Mouse (Mus musculus) lung, postnatal 0 days (tissue): Measurements from ENCODE around the gene Rps6ka3. TPM values are rescaled to one million over a fixed set of nuclear protein-coding genes. Genes with fewer than 3 reads are reported as not detected.

Experiments used
- ATAC-seq: fragments of 200-750 bp; cut with Nextera tagmentation; 2 replicates; pipeline ENCODE4 v1.8.0; 2017; ENCODE audit warnings: moderate library complexity
- DNase-seq: peaks from one replicate; pipeline ENCODE4 v3.0.0-alpha.2; 2016; ENCODE audit warnings: low spot score
- H3K27ac ChIP-seq: fragments of 300-500 bp; sonication (generic); 2 replicates; pipeline ENCODE4 v1.5.1; 2014; ENCODE audit warnings: antibody characterized with exemption, mild to moderate bottlenecking, low read length, mixed read lengths
- H3K27me3 ChIP-seq: fragments of 300-500 bp; sonication (generic); replicated peaks from 2 replicates; pipeline ENCODE4 v1.6.1; 2014; ENCODE audit warnings: low read length, mixed read lengths; ENCODE audit not compliant: insufficient read depth
- H3K36me3 ChIP-seq: fragments of 300-500 bp; sonication (generic); 2 replicates; pipeline ENCODE4 v1.6.1; 2014; ENCODE audit warnings: low read length, mixed read lengths; ENCODE audit not compliant: insufficient read depth
- H3K4me1 ChIP-seq: fragments of 300-500 bp; sonication (generic); 2 replicates; pipeline ENCODE4 v1.6.1; 2014; ENCODE audit warnings: antibody characterized with exemption, low read depth, low read length, mixed read lengths; ENCODE audit not compliant: insufficient read depth
- H3K4me2 ChIP-seq: fragments of 300-500 bp; sonication (generic); replicated peaks from 2 replicates; pipeline ENCODE4 v1.6.1; 2014; ENCODE audit warnings: low read depth, mild to moderate bottlenecking, low read length, moderate library complexity, mixed read lengths
- H3K4me3 ChIP-seq: fragments of 300-500 bp; sonication (generic); 2 replicates; pipeline ENCODE4 v1.5.1; 2014; ENCODE audit warnings: low read depth, low read length
- H3K9ac ChIP-seq: fragments of 300-500 bp; sonication (generic); replicated peaks from 2 replicates; pipeline ENCODE4 v1.6.1; 2014; ENCODE audit warnings: low read depth, mild to moderate bottlenecking
- H3K9me3 ChIP-seq: fragments of 300-500 bp; sonication (generic); 2 replicates; pipeline ENCODE4 v1.6.1; 2016; ENCODE audit warnings: low read length, mixed read lengths
- CTCF ChIP-seq: IDR thresholded peaks from 2 replicates; pipeline ENCODE4 v1.5.1; 2016; ENCODE audit warnings: antibody characterized with exemption, mild to moderate bottlenecking
- EP300 ChIP-seq: IDR thresholded peaks from 2 replicates; pipeline ENCODE4 v1.6.1; 2016; ENCODE audit warnings: antibody characterized with exemption, mild to moderate bottlenecking, control low read depth
- WGBS: fragments of 180-500 bp; shearing (Covaris S2); extraction: QIAGEN DNeasy Blood & Tissue Kit; methylation state at CpG from one replicate; pipeline ENCODE4 v1.1.7; 2014; 5-methylcytosine and 5-hydroxymethylcytosine counted together
- polyA plus RNA-seq: library from polyadenylated mRNA; unstranded; fragments of >200 nt; fragmentation: Nextera tagmentation; extraction: Ambion mirVana; gene quantifications from 2 replicates; pipeline ENCODE4 v1.2.1, GENCODE M21; 2015

Gene Rps6ka3
- polyA plus RNA-seq, 1 experiment from 2014 or later, result 6.8 TPM

DNA sequence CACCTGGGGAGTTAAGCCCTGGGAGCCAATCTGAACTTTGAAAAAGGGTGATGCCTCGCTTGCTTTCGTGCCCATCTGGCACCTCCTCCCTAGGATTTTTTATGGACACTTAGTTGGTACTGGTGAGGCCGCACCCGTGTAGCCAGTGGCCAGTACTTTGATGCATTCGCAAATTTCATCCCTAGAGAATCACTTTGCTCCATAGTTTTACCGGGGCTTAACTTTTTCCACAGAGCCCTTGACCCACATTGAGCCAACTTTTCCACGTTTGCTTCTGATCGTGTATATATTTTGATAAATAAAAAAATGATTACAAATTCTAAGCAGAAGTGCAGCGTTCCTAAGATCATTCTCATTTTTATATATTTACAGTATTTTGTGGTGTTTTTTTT is 162.6 kb downstream of the Rps6ka3 start:
- Histone ChIP-seq H3K27ac (peak overlapping the region; percentile 71; the same call in 1 of the 2 replicates), H3K36me3 (no peaks in the 10 kb centered on the region), H3K27me3 (no peaks in the 10 kb centered on the region), H3K4me3 (peak overlapping the region; percentile 67), H3K9me3 (no peaks in the 10 kb centered on the region), H3K9ac (peak overlapping the region; percentile 44), H3K4me1 (no peaks in the 10 kb centered on the region), H3K4me2 (peak overlapping the region; percentile 50)
- 6% methylated on average over 9 of the region's 9 CpGs for WGBS
- no peak for TF ChIP-seq EP300
- TF ChIP-seq CTCF, result no peak
- DNase-seq, result no peak
- no peak for ATAC-seq

DNA sequence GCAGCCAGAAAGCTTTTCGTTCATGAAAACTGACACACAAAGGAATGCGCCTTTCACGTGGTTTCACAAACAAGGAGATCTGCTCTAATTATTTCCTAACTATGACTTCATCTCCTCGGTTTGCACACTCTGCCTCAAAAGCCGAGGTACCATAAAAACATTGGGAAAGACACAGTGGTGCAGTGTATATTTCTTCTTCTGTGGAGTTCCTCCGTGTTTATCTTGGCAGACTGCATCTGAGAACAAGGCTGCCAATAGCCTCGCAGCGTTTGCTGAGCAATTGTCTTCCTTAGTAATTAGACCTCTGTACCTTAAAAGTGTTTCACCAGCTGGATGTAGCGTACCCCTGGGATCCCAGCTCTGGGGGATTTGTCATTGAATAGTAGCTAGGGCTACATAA is 177.0 kb downstream of the Rps6ka3 start:
- Histone ChIP-seq H3K36me3 (no peaks in the 10 kb centered on the region), H3K4me3 (no peak overlapping the region), H3K27me3 (no peaks in the 10 kb centered on the region), H3K9me3 (no peaks in the 10 kb centered on the region), H3K27ac (no peak overlapping the region), H3K4me1 (no peaks in the 10 kb centered on the region), H3K4me2 (no peak overlapping the region), H3K9ac (no peak overlapping the region)
- no peak for TF ChIP-seq EP300
- TF ChIP-seq CTCF, result no peak
- ATAC-seq, result no peak
- 66% methylated on average over 9 of the region's 9 CpGs for WGBS
- DNase-seq, result no peak

- H3K9ac ChIP-seq, result no peak overlapping the region
- no peak overlapping the region for H3K4me3 ChIP-seq
- H3K4me2 ChIP-seq, result no peak overlapping the region
- no peak overlapping the region for H3K27ac ChIP-seq
- no peak for ATAC-seq
- no peaks in the 10 kb centered on the region for H3K4me1 ChIP-seq
- no peaks in the 10 kb centered on the region for H3K27me3 ChIP-seq
- H3K9me3 ChIP-seq, result no peaks in the 10 kb centered on the region
- DNase-seq, result no peak
- TF ChIP-seq EP300 (no peak), CTCF (no peak)
- H3K36me3 ChIP-seq, result no peaks in the 10 kb centered on the region
These were observed 178.8 kb downstream of the Rps6ka3 start for GRCm38 (mm10) chrX:159388953-159389352.

DNA sequence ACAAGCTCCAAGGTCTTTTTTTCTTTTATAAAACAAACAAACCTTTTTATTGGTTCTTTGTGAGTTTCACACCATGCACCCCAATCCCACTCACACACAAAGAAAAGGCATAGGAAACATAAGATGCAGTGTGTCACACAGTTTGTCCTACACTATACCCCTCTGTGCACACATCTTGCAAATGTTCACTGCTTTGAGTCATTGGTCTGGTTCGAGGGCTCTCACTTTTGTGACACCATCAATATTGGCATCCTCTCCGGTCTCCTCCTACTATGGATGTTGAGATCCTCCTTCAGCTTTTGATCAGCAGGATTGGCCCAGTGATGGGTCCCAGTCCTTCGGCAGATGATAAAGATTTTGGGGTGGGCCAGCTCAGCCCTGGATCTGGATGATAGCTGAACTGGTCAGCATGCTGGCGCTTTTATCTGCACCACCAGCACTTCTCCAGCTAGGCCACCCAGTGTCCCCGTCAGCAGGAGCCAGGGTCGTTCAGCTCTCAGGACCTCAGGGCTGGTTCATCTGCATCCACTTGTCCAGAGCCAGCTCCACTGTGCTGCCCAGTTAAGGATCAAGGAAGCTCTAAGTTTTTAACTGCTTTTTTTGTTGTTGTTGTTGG is 180.3 kb downstream of the Rps6ka3 start:
- H3K9me3 ChIP-seq, result no peaks in the 10 kb centered on the region
- no peaks in the 10 kb centered on the region for H3K4me1 ChIP-seq
- 71% methylated on average over 6 of the region's 6 CpGs for WGBS
- H3K4me3 ChIP-seq, result no peak overlapping the region
- H3K9ac ChIP-seq, result no peak overlapping the region
- DNase-seq (no peak), ATAC-seq (no peak)
- H3K36me3 ChIP-seq, result no peaks in the 10 kb centered on the region
- no peak overlapping the region for H3K4me2 ChIP-seq
- H3K27me3 ChIP-seq, result no peaks in the 10 kb centered on the region
- H3K27ac ChIP-seq, result no peak overlapping the region
- TF ChIP-seq EP300 (no peak), CTCF (no peak)

GRCm38 (mm10) chrX:159391239-159391638 is 181.1 kb downstream of the Rps6ka3 start:
- H3K27ac ChIP-seq, result no peak overlapping the region
- H3K4me1 ChIP-seq, result no peaks in the 10 kb centered on the region
- no peak overlapping the region for H3K9ac ChIP-seq
- H3K27me3 ChIP-seq, result no peaks in the 10 kb centered on the region
- no peak overlapping the region for H3K4me2 ChIP-seq
- no peak for DNase-seq
- TF ChIP-seq EP300 (no peak), CTCF (no peak)
- no peak overlapping the region for H3K4me3 ChIP-seq
- no peaks in the 10 kb centered on the region for H3K9me3 ChIP-seq
- H3K36me3 ChIP-seq, result no peaks in the 10 kb centered on the region
- WGBS, result 53% methylated on average over 3 of the region's 3 CpGs
- no peak for ATAC-seq

- peak; percentile 30 for DNase-seq
- H3K4me1 ChIP-seq, result no peaks in the 10 kb centered on the region
- WGBS, result 19% methylated on average over 4 of the region's 4 CpGs
- H3K4me3 ChIP-seq, result no peak overlapping the region
- no peaks in the 10 kb centered on the region for H3K36me3 ChIP-seq
- no peak overlapping the region for H3K27ac ChIP-seq
- H3K9ac ChIP-seq, result no peak overlapping the region
- ATAC-seq, result no peak
- no peaks in the 10 kb centered on the region for H3K27me3 ChIP-seq
- TF ChIP-seq CTCF, result peak; percentile 61
- TF ChIP-seq EP300, result no peak
- no peak overlapping the region for H3K4me2 ChIP-seq
- H3K9me3 ChIP-seq, result no peaks in the 10 kb centered on the region
These were observed 199.1 kb downstream of the Rps6ka3 start for GRCm38 (mm10) chrX:159409253-159409652.
